Mouse (Mus musculus): ENCODE results near the gene Tenm3.

The Tenm3 gene

GRCm38 (mm10) chr8:48655381-48656043 lies 188.2 kb downstream of the Tenm3 start:
- DNase-seq = no peak

- DNase-seq = no peak
Observed at GRCm38 (mm10) chr8:48649845-48650244, 193.9 kb downstream of the Tenm3 start.

GRCm38 (mm10) chr8:48649415-48649814 lies 194.3 kb downstream of the Tenm3 start:
- DNase-seq = no peak

GRCm38 (mm10) chr8:48646110-48646509 lies 197.6 kb downstream of the Tenm3 start:
- DNase-seq = no peak

GRCm38 (mm10) chr8:48638129-48638528 lies 205.6 kb downstream of the Tenm3 start:
- no peak for DNase-seq

GRCm38 (mm10) chr8:48636979-48637378 lies 206.8 kb downstream of the Tenm3 start:
- DNase-seq = no peak

GRCm38 (mm10) chr8:48635815-48636214 lies 207.9 kb downstream of the Tenm3 start:
- DNase-seq = no peak

- DNase-seq = no peak
Observed at GRCm38 (mm10) chr8:48633426-48633825, 210.3 kb downstream of the Tenm3 start.

GRCm38 (mm10) chr8:48622517-48623153 lies 221.1 kb downstream of the Tenm3 start:
- no peak for DNase-seq

GRCm38 (mm10) chr8:48615088-48615487 lies 228.7 kb downstream of the Tenm3 start:
- DNase-seq = no peak

- DNase-seq = no peak
Observed at GRCm38 (mm10) chr8:48611934-48612512, 231.7 kb downstream of the Tenm3 start.

- DNase-seq = no peak
Observed at GRCm38 (mm10) chr8:48611126-48611525, 232.6 kb downstream of the Tenm3 start.

- DNase-seq = no peak
Observed at GRCm38 (mm10) chr8:48610316-48610715, 233.4 kb downstream of the Tenm3 start.

GRCm38 (mm10) chr8:48609684-48610083 lies 234.1 kb downstream of the Tenm3 start:
- no peak for DNase-seq

GRCm38 (mm10) chr8:48604190-48604897 lies 239.4 kb downstream of the Tenm3 start:
- DNase-seq = no peak

GRCm38 (mm10) chr8:48603165-48603840 lies 240.4 kb downstream of the Tenm3 start:
- DNase-seq = peak; percentile 43 to 58

GRCm38 (mm10) chr8:48601621-48602020 lies 242.1 kb downstream of the Tenm3 start:
- no peak for DNase-seq

- DNase-seq = no peak
Observed at GRCm38 (mm10) chr8:48599028-48599427, 244.7 kb downstream of the Tenm3 start.

- DNase-seq = no peak
Observed at GRCm38 (mm10) chr8:48596332-48596731, 247.4 kb downstream of the Tenm3 start.

GRCm38 (mm10) chr8:48591818-48592217 lies 251.9 kb downstream of the Tenm3 start:
- no peak for DNase-seq

- DNase-seq = no peak
Observed at GRCm38 (mm10) chr8:48579732-48580131, 264.0 kb downstream of the Tenm3 start.

GRCm38 (mm10) chr8:48579144-48579543 lies 264.6 kb downstream of the Tenm3 start:
- no peak for DNase-seq

- no peak for DNase-seq
Observed at GRCm38 (mm10) chr8:48572941-48573340, 270.8 kb downstream of the Tenm3 start.
